Mouse (Mus musculus) urinary bladder, adult 2 months (tissue): ENCODE measurements at regions not wholly inside any gene's neighbourhood (a gene's known extent, or its start where the extent isn't known, plus 50 kb on each side); places are given as distances from the start of the nearest gene placed in this dataset.
"Not testable (repeated sequence)": the region's sequence is repeated elsewhere in the genome, so short reads cannot be mapped to it uniquely, and the experiment has no call there.

Experiments
- DNase-seq: peaks from one replicate; pipeline ENCODE4 v3.0.0; 2022; ENCODE audit warnings: low spot score

GRCm38 (mm10) chr12:17852138-17852537, 161.5 kb downstream of the Hpcal1 start:
- DNase-seq, result not testable (repeated sequence)

- DNase-seq, result not testable (repeated sequence)
Measured at GRCm38 (mm10) chr12:17872491-17872890, 181.8 kb downstream of the Hpcal1 start.

GRCm38 (mm10) chr12:17881371-17882116, 190.9 kb downstream of the Hpcal1 start:
- DNase-seq, result peak; percentile 79

- DNase-seq, result peak; percentile 25
Measured at GRCm38 (mm10) chr12:17882117-17883116, 191.8 kb downstream of the Hpcal1 start.

- DNase-seq, result not testable (repeated sequence)
Measured at GRCm38 (mm10) chr12:17891663-17892310, 201.1 kb downstream of the Hpcal1 start.

- not testable (repeated sequence) for DNase-seq
Measured at GRCm38 (mm10) chr12:17913058-17913457, 222.4 kb downstream of the Hpcal1 start.
